Mouse (Mus musculus) adrenal gland, postnatal 36 days (tissue): ENCODE results near the gene Frrs1. TPM values are rescaled to one million over a fixed set of nuclear protein-coding genes. Genes with fewer than 3 reads are reported as not detected.

Source experiments
- DNase-seq, 2 experiments: peaks; one replicate each; pipeline ENCODE4 v3.0.0; 2021; ENCODE audit warnings: mixed read lengths in 1 of 2
- total RNA-seq, 2 experiments: library from RNA; stranded (reverse); gene quantifications; 2 replicates each; pipeline ENCODE4 v1.2.3; 2021

Gene Frrs1
- total RNA-seq, 2 experiments from 2014 or later = 6.5 to 25.7 TPM

DNA sequence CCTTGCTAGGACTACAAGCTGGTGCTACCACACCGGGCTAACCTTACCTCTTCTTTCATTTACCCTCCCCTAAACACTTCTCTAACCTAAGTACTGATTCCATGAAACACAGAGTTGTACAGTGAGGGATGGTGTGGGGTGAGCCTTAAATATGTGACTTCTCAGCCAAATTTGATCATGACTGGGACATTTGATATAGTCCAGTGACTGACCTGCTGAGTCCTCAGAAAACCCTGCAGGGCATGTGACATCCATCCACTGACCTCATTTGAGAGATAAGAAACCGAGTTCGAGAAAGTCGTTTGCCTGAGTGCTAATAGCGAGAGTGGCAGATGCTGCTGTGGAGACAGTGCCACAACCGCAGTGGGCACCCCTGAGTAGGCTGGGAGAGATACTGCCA lies 55.1 kb downstream of the Frrs1 start:
- no peak for DNase-seq

DNA sequence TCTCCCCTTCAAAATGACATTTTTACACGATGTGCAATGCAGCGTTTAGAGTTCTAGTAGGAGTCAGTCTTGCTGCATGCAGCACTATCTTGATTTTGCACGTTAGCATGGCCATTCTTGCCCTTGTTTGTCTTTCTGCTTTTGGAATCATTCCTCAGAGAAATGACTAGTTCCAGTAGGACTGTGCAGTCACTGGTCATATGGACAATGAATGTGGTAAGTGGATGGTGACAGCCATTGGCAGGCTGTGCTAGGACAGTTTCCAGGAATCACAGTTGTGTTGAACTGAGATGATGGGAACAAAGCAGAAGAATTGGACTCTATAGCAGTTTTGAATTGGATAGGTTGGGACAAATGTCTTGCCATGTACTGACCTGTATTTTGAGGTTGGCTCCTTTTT lies 55.7 kb downstream of the Frrs1 start:
- no peak for DNase-seq

GRCm38 (mm10) chr3:116917016-116917415 lies 57.8 kb downstream of the Frrs1 start:
- DNase-seq = no peak

- no peak for DNase-seq
These were observed 62.3 kb downstream of the Frrs1 start for GRCm38 (mm10) chr3:116921535-116921934.

GRCm38 (mm10) chr3:116923042-116923441 lies 63.8 kb downstream of the Frrs1 start:
- no peak for DNase-seq

- DNase-seq = no peak
These were observed 69.7 kb downstream of the Frrs1 start for GRCm38 (mm10) chr3:116928994-116929393.

GRCm38 (mm10) chr3:116933158-116933557 lies 73.9 kb downstream of the Frrs1 start:
- no peak for DNase-seq

GRCm38 (mm10) chr3:116936934-116937691 lies 77.8 kb downstream of the Frrs1 start:
- DNase-seq = no peak

DNA sequence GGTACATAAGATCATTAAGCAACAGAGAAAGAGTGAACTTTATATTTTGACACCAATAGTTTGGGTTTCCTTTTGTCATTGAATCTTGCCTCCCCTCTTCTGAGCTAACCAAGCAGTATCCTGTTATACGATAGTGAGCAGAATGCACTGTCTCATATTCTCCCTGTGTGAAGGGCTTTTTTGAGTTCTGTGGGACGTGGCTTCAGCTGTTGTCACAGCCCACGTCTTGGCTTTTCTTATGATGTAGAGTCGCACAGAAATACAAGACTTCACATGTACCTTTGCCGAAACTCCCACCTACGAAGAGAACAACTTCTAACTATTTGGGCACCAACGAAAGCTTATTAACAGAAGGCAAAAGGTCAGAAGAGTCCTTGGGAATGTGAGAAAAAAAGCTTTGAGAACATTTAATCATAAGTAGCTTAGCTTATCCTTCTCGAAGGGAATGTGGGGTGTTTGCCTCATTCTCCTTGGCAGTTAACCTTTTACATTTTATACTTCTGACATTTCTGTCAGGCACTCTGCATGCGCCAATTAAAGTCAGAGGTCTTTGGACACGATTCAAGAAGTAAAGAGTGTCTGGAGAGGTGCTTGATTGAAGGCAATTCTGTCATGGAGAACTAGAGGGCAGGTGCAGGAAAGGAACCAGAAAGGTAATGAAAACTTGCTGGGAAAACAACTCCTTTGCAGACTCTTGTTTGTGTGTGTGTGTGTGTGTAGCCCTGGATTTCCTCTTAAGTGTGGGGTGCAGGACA lies 81.7 kb downstream of the Frrs1 start:
- no peak for DNase-seq

DNA sequence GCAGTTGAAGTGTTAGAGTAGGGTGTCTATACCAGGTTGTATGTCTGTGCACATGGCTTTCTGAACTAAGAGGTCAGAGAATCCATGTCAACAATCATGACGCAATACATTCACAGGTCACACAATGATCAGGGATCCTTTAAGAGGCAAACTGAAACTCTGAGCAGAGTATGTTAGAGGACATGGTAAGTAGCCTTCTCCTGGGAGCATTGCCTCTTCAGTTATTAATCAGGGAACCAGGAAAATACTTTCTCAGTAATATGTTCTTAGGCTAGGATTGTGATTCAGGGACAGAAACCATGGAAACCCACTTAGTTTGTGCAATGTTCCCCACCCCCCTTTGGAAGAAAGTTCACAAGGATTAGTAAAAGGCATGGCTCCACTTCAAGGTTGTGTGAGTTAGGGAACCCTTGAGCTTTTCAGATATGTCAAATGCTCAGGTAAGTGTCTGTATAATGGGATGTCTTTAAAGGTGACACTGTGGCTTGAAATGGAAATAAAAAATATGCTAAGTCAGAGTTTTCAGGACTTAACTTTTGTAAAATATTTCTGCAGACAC lies 82.4 kb downstream of the Frrs1 start:
- DNase-seq = no peak

DNA sequence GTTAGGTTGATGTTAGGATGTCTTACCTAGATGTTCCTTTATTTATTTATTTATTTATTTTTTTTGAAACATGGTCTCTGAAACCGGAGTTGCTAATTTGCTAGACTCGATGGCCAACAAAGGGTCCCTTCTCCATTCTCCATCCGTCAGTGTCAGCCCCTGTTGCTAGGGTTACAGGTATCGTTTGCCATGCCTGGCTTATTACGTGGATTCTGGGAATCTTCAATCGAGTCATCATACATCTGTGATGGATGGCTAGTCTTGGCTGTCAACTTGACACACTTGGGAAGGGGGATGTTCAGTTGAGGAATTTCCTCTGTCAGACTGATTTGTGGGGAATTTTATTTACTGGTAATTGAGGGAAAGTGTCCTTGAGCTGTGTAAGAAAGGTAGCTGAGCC lies 83.5 kb downstream of the Frrs1 start:
- peak in 1 of 2 experiments; percentile 50 for DNase-seq

DNA sequence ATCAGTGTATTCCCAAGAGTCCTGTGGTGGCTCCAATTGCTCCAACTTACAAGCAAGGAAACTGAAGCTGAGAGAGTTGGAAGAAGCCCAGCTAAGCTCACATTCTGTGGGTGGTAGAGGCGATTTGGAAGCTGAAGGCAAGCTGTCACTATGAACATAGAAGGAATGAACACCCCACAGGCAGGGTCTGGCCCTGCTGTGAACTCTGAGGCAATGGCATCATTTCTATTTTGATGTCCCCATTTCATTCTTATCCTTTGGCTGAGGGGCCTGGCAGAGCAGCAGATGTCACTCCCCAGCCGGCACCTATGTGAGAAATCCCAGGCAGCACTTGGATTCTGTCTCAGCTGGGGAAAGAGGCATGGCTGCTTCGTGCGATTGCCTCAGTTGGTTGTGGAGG lies 84.2 kb downstream of the Frrs1 start:
- no peak for DNase-seq

DNA sequence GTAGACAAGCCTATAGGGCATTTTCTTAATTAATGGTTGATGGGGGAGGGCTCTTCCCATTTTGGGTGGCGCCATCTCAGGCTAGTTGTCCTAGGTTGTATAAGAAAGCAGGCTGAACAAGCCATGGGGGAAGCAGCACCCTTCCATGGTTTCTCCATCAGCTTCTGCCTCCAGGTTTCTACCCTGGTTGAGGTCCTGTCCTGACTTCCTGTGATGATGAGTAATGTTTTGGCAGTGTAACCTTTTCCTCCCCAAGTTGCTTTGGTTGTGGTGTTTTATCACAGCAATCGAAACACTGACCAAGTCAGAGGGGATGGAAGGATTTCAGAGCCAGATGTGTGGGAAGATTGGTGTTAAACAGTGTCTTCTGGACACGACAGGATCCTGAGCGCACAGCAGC lies 87.2 kb downstream of the Frrs1 start:
- DNase-seq = no peak

- DNase-seq = peak in 1 of 2 experiments; percentile 19
These were observed 91.4 kb downstream of the Frrs1 start for GRCm38 (mm10) chr3:116950665-116951115.

DNA sequence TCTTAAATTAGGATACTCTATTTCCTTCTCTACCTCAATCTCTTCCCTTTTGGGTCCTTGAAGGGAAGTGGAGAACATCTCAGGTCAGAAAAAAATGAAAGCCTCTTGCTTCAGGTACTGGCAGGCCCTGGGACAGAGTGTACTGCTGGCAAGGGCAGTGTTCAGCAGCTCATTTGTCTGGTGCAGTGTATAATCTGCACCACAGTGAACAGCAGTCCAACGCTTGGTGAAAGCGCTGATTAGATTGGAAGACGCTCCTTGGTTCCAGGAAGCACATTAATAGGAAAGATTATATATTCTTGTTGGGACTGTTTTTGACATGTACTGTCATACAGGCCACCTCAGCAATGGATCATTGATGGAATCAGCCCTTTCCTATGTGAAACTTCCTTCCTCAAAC lies 92.2 kb downstream of the Frrs1 start:
- DNase-seq = no peak

DNA sequence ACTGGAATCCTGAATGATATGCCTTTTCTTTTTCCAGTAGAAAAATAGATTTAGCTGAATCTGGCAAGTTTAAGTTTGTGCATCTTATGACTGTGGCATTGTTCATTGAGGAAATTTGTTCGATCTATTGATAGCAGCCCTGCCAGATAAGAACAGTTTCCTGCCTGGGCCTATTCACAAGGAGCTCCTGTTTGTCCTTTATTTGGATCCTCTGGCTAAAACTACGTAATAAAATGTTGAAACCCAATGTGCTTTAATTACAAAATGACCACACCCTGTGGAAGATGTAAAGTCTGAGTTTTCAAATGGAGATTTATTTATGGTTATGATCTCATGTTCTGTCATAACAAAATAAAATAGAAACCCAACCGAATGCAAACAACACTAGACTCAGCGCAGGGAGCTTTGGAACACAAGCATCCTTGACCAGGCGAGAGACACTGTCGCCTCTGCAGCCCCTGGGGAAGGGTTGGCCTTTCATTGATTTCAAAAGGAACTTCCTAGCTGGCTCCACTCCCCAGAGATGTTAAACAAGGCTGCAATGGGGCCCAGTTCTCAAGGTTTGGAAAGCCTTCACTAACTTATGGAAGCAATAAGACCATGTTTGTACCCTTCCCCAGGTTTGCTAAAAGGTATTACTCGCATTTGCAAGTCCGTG lies 93.1 kb downstream of the Frrs1 start:
- no peak for DNase-seq

DNA sequence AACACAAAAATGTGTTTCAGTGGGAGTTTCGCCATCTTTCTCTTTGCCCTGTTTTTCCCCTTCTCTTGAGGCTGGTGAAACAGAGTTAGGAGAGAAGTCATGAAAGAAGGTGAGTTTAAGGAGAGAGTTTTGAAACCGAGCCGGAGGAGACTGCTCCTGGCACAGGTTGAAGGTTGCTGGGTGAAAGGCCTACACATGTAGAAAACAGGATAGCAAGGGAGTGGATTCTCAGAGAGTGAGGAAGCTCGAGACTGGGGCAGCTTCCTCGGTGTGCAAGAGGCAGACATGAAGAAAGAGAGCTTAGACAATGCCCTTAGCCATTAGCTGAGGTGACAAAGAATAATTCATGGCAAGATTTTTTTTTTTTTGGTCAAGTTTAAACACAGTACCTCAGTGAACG lies 94.1 kb downstream of the Frrs1 start:
- no peak for DNase-seq

DNA sequence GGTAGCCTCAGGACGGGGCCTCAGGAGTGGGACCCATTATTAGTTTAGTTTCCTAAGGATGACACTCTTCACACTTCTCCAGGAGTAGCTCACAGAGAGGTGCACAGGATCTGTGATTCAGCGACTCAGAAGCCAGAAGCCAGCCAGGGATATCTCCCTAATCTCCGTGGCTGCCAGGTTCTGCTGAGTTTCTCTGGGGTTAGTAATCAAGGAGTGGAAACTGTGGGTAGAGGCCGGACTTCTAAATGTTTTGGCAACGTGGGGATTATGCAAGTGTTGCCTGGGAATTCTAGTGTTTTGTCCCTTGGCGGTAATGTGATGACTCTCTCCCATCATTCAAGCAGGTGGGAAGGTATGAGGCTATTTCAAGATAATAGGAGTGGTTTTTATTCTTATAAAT lies 95.8 kb downstream of the Frrs1 start:
- peak in 1 of 2 experiments; percentile 33 for DNase-seq
